Comparison of ENCODE assay signal across 8 mouse cellular contexts in genomic region chr8:107129171-107130025, GRCm38 (mm10). TPM values are rescaled to one million over a fixed set of nuclear protein-coding genes. Genes with fewer than 3 reads are reported as not detected.
A peak's percentile ranks its signal among the peaks of the same experiment; 100 is the strongest.
DNase-seq lines count a peak whose midpoint lies in the region; ATAC-seq and TF ChIP-seq lines count a peak whose summit lies in the region.

No protein-coding gene starts in this region.

- no peaks in the 10 kb centered on the region for H3K9me3 ChIP-seq in liver, embryonic 12.5 days (replicated peaks)

- peak overlapping the region; percentile 54 for H3K27ac ChIP-seq in liver, adult 2 months (replicated peaks; ENCODE audit: insufficient read depth, low read depth, low read length)
- H3K27ac ChIP-seq in liver, embryonic 12.5 days = no peak overlapping the region
- peak overlapping the region; percentile 53 for H3K27ac ChIP-seq in brown adipose tissue, adult 24 weeks (replicated peaks; ENCODE audit: low read depth, low read length)
- peak overlapping the region; percentile 91 for H3K27ac ChIP-seq in kidney, adult 2 months (ENCODE audit: insufficient read depth, low read depth, low read length)

- no peak overlapping the region for H3K4me3 ChIP-seq in liver, adult 2 months (ENCODE audit: insufficient read depth, low read depth, low read length)
- no peak overlapping the region for H3K4me3 ChIP-seq in liver, embryonic 12.5 days
- H3K4me3 ChIP-seq in brown adipose tissue, adult 24 weeks (ENCODE audit: insufficient read depth, low read depth, low read length) = no peak overlapping the region
- no peak overlapping the region for H3K4me3 ChIP-seq in kidney, adult 2 months (ENCODE audit: insufficient read depth, low read depth, low read length)

- TF ChIP-seq CTCF in liver, adult 2 months (IDR thresholded peaks at IDR 0.05; ENCODE audit: low read depth, low read length) = no peak
- TF ChIP-seq CTCF in kidney, adult 2 months (conservative IDR thresholded peaks at IDR 0.05; ENCODE audit: insufficient read depth, insufficient read length, low read depth, low read length) = no peak

- DNase-seq in liver, adult 2 months (ENCODE audit: extremely low read depth, low read depth, low spot score) = peak; percentile 96
- DNase-seq in kidney, adult 2 months = peak; percentile 93
- peak; percentile 51 for DNase-seq in ovary, postnatal 14 days (ENCODE audit: low spot score)
- DNase-seq in cerebellum, postnatal 36 days = no peak
- no peak for DNase-seq in layer of hippocampus, postnatal 36 days
- no peak for DNase-seq in retina, embryonic 14.5 days (ENCODE audit: low spot score)

- no peaks in the 10 kb centered on the region for H3K27me3 ChIP-seq in liver, adult 2 months (ENCODE audit: control insufficient read depth, insufficient read depth, low read length)
- peaks cover 16% of the 10 kb centered on the region for H3K27me3 ChIP-seq in liver, embryonic 12.5 days (replicated peaks)
- no peaks in the 10 kb centered on the region for H3K27me3 ChIP-seq in kidney, adult 2 months (replicated peaks; ENCODE audit: control insufficient read depth, insufficient read depth, low read length)

- no peaks in the 10 kb centered on the region for H3K79me2 ChIP-seq in liver, adult 2 months (ENCODE audit: control insufficient read depth, insufficient read depth, low read length)

- H3K9ac ChIP-seq in liver, adult 2 months (ENCODE audit: low read depth, low read length) = no peak overlapping the region
- H3K9ac ChIP-seq in liver, embryonic 12.5 days = no peak overlapping the region

- ATAC-seq in liver, embryonic 12.5 days = no peak

- H3K4me1 ChIP-seq in liver, adult 2 months (ENCODE audit: control insufficient read depth, insufficient read depth, low read length) = peaks cover 12% of the 10 kb centered on the region
- no peaks in the 10 kb centered on the region for H3K4me1 ChIP-seq in liver, embryonic 12.5 days
- peaks cover 19% of the 10 kb centered on the region for H3K4me1 ChIP-seq in brown adipose tissue, adult 24 weeks (ENCODE audit: control insufficient read depth, insufficient read depth, insufficient read length, low read length)
- peaks cover 43% of the 10 kb centered on the region for H3K4me1 ChIP-seq in kidney, adult 2 months (ENCODE audit: control insufficient read depth, insufficient read depth, low read length)

- H3K36me3 ChIP-seq in liver, adult 2 months (ENCODE audit: control insufficient read depth, insufficient read depth, low read length) = no peaks in the 10 kb centered on the region
- H3K36me3 ChIP-seq in liver, embryonic 12.5 days = no peaks in the 10 kb centered on the region
- H3K36me3 ChIP-seq in kidney, adult 2 months (ENCODE audit: control insufficient read depth, insufficient read depth, low read length) = no peaks in the 10 kb centered on the region

- H3K4me2 ChIP-seq in liver, embryonic 12.5 days = no peak overlapping the region

- 16% methylated on average over 8 of the region's 8 CpGs for WGBS in liver, adult 2 months
- WGBS in liver, embryonic 12.5 days (ENCODE audit: insufficient replicate concordance) = 68% methylated on average over 8 of the region's 8 CpGs
- WGBS in kidney, adult 2 months = 9% methylated on average over 8 of the region's 8 CpGs

- TF ChIP-seq POLR2A in liver, adult 2 months (IDR thresholded peaks at IDR 0.05; ENCODE audit: extremely low read depth, insufficient read depth, low read length) = no peak
- no peak for TF ChIP-seq POLR2A in kidney, adult 2 months (IDR thresholded peaks at IDR 0.05; ENCODE audit: low read depth, low read length)

RNA-seq across cellular contexts. Expression of gene Cyb5b, which starts 21.0 kb away (rescaled TPM):
- 253 and 256 TPM in 2 replicates for total RNA-seq in liver, adult 2 months (2014; rRNA removed)
- 223 and 265 TPM in 2 replicates for polyA plus RNA-seq in liver, adult 2 months (2012; rRNA removed)
- 51.8 and 52.5 TPM in 2 replicates for polyA plus RNA-seq in liver, embryonic 12.5 days (2016; fragmentation: Nextera tagmentation; extraction: Ambion mirVana)
- 177 and 294 TPM in 2 replicates for polyA plus RNA-seq in brown adipose tissue, adult 24 weeks (2012; ENCODE audit: insufficient read depth, insufficient read length, missing spikeins)
- polyA plus RNA-seq in kidney, adult 2 months (2012; rRNA removed) = 186 and 203 TPM in 2 replicates
- 100 to 1,000 TPM; 106 to 109 TPM for total RNA-seq in layer of hippocampus, postnatal 36 days (2021)

RNA-seq across cellular contexts. Expression of gene Terf2, which starts 33.1 kb away (rescaled TPM):
- total RNA-seq in liver, adult 2 months (2014; rRNA removed) = 3.6 and 4.0 TPM in 2 replicates
- polyA plus RNA-seq in liver, adult 2 months (2012; rRNA removed) = 2.9 and 3.3 TPM in 2 replicates
- polyA plus RNA-seq in liver, embryonic 12.5 days (2016; fragmentation: Nextera tagmentation; extraction: Ambion mirVana) = 9.2 and 11.5 TPM in 2 replicates
- 6.7 and 9.0 TPM in 2 replicates for polyA plus RNA-seq in brown adipose tissue, adult 24 weeks (2012; ENCODE audit: insufficient read depth, insufficient read length, missing spikeins)
- polyA plus RNA-seq in kidney, adult 2 months (2012; rRNA removed) = 8.7 and 12.2 TPM in 2 replicates
- 10 to 100 TPM; 31.9 to 32.0 TPM for total RNA-seq in layer of hippocampus, postnatal 36 days (2021)

Comparison
In these comparisons a context has a peak if more than half of its experiments do, and no peak if none do; other contexts are left out.
1. DNase-seq: peak in liver, adult 2 months (single experiment), kidney, adult 2 months (single experiment) and ovary, postnatal 14 days (single experiment); none in cerebellum, postnatal 36 days (0 of 2), layer of hippocampus, postnatal 36 days (0 of 2) and retina, embryonic 14.5 days (single experiment).